Mouse (Mus musculus) lung, adult 2 months (tissue): ENCODE measurements around the gene Foxj2.
A peak's percentile ranks its signal among the peaks of the same experiment; 100 is the strongest.

Experiments
- CTCF ChIP-seq: fragments of 200-500 bp; IDR thresholded peaks from 2 replicates; pipeline ENCODE4 v1.5.1; 2011; ENCODE audit warnings: mild to moderate bottlenecking, low read length, control low read depth; ENCODE audit not compliant: insufficient read depth
- POLR2A ChIP-seq: fragments of 200-500 bp; IDR thresholded peaks from 2 replicates; pipeline ENCODE4 v1.6.1; 2011; ENCODE audit warnings: low read depth, mild to moderate bottlenecking, control low read depth, low read length, borderline replicate concordance; ENCODE audit errors: extremely low read depth

- peak; percentile 82; the same call in 1 of the 2 replicates for TF ChIP-seq POLR2A
- TF ChIP-seq CTCF = peak; percentile 79
These were observed 54.4 kb downstream of the Foxj2 start, which contains the start of gene Necap1 for GRCm38 (mm10) chr6:122873871-122874719.
